Mouse (Mus musculus) liver, embryonic 14 days (tissue): ENCODE data around the gene Prr12. TPM values are rescaled to one million over a fixed set of nuclear protein-coding genes. Genes with fewer than 3 reads are reported as not detected.

Source experiments
- polyA plus RNA-seq: library from polyadenylated mRNA; depleted of rRNA; stranded (reverse); fragments of >200 nt; gene quantifications from 2 replicates; pipeline ENCODE4 v1.2.3, GENCODE M21; 2012; rRNA removed

Gene Prr12
- polyA plus RNA-seq: 1.9 and 2.5 TPM in 2 replicates

DNA sequence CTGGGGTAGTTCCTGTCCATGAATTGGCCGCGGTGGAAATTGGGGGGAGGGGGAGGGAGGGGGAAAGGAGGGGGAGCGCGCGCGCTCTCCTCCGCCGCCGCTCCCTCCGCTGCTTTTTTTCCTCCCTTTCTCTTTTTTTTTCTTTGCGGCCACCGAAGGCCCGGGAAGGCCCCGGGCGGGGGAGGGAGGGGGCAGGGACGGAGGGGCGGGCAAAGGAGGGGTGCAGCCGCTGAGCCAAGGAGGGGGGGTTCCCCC is at the start of gene Prr12:
Gene Prr12, minus strand, starts transcription at position 20 of the 255 bp plus-strand sequence.

DNA sequence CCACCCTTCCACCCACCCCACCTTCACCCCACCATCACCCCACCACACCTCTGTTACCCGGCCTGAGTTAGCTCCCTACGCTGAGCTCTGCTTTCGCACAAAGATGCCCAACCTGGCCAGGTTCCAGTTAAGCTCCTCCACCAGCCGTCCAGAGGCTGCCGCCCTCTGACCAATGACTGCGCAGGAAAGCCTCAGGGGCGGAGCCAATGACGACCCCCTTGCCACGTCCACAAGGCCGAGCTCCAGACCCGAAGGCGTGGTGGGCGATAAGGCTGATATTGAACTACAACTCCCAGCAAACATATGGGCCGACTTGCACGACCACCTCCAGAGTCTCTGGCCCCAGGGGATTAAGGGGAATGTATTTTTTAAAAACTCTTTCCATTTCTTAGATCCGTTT is 39.4 kb upstream of the Prr12 start, which contains the start of gene Rcn3:
Gene Rcn3, minus strand, starts transcription at position 174 of the 400 bp plus-strand sequence.

DNA sequence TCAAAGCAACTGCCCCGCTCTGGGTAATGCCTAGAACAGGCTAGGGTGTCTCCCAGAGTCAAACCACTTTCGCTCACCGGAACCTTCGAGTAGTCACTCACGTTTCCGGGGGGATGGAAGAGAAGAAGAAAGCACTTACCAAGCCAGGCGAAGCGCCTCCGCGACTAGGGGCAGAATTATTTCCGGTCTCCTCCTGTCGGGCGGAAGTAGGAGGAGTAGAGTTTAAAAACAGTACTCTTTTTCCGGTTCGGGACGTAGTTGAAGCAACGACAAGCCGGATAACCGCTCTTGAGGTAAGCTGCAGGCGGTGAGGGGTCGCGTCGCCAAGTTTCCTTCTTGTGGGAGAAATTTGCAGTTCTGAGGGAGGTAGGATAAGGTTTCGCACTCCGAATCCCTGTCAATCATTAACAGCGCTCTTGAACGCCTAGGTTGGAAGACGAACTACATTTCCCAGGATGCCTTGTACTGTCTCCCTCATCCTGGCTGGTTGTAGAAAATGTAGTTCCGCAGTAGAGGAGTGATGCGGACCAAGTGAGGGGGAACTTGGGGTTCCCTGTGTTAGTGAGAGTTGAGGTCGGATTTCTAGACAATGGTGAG is 9.7 kb upstream of the Prr12 start, which contains the start of the genes Nosip and Prrg2:
Gene Nosip, plus strand, starts transcription at position 191 of the 597 bp plus-strand sequence.
Gene Prrg2, minus strand, starts transcription at position 439 of the 597 bp plus-strand sequence.

DNA sequence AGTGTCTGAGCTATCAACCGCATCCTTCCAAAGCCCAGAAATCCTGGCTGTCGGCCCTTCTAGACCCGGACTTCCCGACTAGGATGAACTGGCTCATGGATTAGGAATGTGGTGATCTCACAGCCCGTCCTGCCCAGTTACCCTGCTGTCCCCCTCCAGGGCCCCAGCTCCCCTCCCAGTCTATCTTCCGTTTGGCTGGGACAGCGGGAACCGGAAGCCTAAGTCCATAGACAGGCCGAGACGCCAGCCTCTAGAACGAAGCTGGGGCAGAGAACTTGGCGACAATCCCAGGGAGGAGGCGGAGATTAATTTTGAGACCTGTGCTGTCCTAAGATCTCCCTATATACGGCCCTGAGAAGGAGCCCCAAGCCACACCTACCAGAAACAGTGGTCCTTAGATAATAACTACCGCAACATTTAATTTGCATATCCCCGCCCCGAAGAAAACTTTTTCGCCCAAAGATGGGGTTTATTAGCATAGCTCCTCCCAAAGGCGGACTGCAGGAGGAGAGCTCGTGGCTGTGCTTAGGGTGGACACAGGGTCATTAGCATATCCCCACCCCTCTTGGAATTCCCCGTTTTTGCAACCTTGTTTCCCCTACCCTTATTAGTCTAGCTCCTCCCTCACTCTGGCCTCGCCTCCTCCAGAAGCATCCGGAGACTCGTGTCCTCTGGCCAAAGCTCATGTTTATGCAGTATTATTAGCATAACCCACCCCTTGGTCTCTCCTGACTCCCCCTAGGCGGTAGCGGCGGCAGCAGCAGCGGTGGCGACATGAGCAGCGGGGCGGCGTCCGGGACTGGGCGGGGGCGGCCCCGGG is 35.2 kb downstream of the Prr12 start, which contains the start of gene Rras:
Gene Rras, plus strand, starts transcription at position 720 of the 820 bp plus-strand sequence.

DNA sequence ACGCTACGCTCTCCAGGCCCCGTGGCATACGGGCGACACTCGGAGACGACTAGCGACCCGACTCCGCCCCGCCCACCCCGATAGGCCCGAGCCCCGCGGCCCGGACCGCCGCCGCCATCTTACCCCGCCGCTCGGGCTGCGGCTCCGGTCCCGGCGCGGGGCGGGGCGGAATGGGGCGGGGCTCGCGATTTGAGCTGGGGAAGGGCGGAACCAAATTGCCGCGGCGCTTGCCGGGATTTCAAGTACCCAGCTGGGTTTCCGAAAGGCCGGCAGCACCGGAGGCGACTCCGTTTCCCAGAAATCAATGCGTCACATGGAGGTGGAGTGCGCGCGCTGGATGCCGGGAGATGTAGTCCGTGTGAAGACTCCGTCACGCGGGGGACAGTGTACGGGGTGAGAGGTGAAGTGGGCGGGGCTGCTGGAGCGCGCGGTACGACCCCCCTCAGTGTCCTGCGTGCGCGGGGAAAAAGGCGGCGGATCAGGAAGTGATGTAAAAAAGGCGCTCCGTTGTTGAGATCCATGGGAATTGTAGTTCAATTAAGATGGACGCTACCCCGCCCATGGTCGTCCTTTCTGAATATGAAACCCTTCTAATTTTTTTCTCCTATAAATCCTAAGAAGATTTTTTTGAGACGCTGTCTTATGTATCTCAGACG is 36.6 kb downstream of the Prr12 start, which contains the start of gene Scaf1:
Gene Scaf1, minus strand, starts transcription at position 407 of the 656 bp plus-strand sequence.

DNA sequence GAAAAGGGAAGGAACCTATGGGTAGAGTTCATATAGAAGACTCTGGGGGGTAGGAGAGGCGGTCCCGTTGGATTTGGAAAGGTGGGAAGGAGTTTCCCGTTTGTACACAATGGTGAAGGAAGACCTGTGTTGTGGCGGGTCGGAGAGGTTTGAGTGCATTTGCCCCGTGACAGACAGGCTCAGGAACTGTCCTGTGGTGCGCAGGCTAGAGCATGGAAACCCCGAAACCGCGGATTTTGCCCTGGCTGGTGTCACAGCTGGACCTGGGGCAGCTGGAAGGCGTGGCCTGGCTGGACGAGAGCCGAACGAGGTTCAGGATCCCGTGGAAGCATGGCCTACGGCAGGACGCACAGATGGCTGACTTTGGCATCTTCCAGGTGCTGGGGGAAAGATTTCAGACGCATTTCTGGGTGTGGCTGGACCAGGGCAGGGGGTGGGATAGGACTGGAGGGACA is 54.2 kb downstream of the Prr12 start, which contains the start of gene Bcl2l12:
Gene Bcl2l12, minus strand, starts transcription at position 212 of the 455 bp plus-strand sequence.

DNA sequence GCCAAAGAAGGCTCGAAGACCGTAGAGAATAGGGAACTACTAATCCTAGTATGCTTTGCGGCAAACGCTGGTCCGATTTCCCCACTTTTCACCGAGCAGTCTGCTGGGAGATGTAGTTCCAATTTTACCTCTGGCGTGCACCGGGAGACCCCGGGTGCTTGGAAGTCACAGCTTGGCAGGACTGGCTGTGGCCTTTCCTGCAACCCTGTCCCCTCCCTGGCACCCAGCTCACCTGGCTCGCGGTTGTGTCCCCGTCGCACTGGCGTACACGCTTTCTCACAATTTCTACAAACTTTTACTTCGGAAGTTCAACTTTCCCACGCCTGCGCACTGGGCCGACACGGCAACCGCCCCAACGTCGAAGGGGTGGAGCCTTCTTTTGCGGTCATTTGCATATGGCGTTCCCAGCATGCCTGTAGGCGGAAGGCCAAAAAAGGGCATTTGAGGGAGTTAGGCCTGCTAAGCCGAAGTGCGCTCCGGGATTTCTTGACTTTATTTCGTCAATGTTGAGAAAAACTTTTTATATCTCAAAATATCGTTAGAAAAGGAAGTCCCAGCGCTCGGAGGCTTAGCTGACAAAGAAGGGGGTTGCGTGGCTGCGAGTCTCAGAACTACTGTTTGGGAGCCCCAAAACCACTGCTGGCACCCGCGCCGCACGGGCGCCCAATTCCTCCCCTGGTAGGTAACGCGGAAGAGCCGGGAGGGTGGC is 55.3 kb downstream of the Prr12 start, which contains the start of gene Irf3:
Gene Irf3, plus strand, starts transcription at position 418 of the 709 bp plus-strand sequence.

DNA sequence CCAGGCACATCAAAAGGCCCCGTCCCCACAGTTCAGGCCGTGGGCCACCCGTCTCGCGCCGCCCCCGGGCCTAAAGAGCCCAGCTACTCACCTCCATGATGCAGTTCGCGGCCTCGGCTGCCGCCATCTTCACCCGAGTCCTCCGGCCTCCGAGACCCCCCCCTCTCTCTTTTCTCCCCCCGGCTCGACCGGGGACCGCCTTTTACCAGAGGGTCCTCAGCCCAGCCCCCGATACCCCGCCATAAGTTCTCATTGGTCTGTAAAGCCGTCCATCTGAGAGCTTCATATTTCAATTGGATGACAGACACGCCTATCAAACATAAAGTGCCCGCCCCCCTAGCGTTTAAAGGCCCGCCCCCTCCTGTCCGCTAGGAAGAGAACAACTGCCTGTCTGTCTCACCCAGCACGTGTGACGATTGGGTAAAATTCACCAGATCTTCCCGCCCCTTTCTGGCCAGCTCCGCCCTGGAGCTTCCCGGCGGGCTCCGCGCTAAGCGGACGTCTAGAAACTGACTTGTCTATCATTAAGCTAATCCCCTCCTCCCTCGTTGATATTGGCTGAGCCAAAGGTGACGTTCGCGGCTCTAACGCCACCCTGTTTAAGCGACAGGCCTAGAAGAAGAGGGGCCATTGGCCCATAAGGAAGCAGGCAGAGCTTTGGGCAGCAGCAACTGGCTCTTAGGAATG is 66.3 kb downstream of the Prr12 start, which contains the start of gene Prmt1:
Gene Prmt1, minus strand, starts transcription at position 377 of the 687 bp plus-strand sequence.

Other genes with a start within 250 kb of the Prr12 start
- gene Nup62, start 236.8 kb downstream of the Prr12 start, polyA plus RNA-seq: 41.2 and 48.8 TPM in 2 replicates
- 0.40 and 0.41 TPM in 2 replicates for gene Il4i1, start 236.5 kb downstream of the Prr12 start, polyA plus RNA-seq
- gene Atf5, start 236.2 kb downstream of the Prr12 start, polyA plus RNA-seq: 27.2 and 29.9 TPM in 2 replicates
- 22.9 and 23.0 TPM in 2 replicates for gene Akt1s1, start 203.9 kb downstream of the Prr12 start, polyA plus RNA-seq
- gene Tbc1d17, start 203.8 kb downstream of the Prr12 start, polyA plus RNA-seq: 14.0 and 15.9 TPM in 2 replicates
- gene Pnkp, start 195.7 kb downstream of the Prr12 start, polyA plus RNA-seq: 13.6 and 14.4 TPM in 2 replicates
- 43.8 and 45.4 TPM in 2 replicates for gene Ptov1, start 183.1 kb downstream of the Prr12 start, polyA plus RNA-seq
- 25.1 and 29.4 TPM in 2 replicates for gene Med25, start 160.2 kb downstream of the Prr12 start, polyA plus RNA-seq
- gene Fuz, start 156.8 kb downstream of the Prr12 start, polyA plus RNA-seq: 4.5 and 5.3 TPM in 2 replicates
- gene Ap2a1, start 123.4 kb downstream of the Prr12 start, polyA plus RNA-seq: 59.2 and 68.7 TPM in 2 replicates
- 0.10 TPM in 1 of 2 replicates, not detected in the other for gene Tsks, start 109.7 kb downstream of the Prr12 start, polyA plus RNA-seq
- gene Cpt1c, start 78.0 kb downstream of the Prr12 start, polyA plus RNA-seq: 1.8 and 2.3 TPM in 2 replicates
- 163 and 176 TPM in 2 replicates for gene Prmt1, start 66.3 kb downstream of the Prr12 start, polyA plus RNA-seq
- 38.0 and 41.0 TPM in 2 replicates for gene Irf3, start 55.2 kb downstream of the Prr12 start, polyA plus RNA-seq
- gene Bcl2l12, start 54.2 kb downstream of the Prr12 start, polyA plus RNA-seq: 10.2 and 11.7 TPM in 2 replicates
- 15.6 and 17.5 TPM in 2 replicates for gene Scaf1, start 36.5 kb downstream of the Prr12 start, polyA plus RNA-seq
- 15.6 and 17.7 TPM in 2 replicates for gene Rras, start 34.9 kb downstream of the Prr12 start, polyA plus RNA-seq
- 26.5 and 28.7 TPM in 2 replicates for gene Nosip, start 9.5 kb upstream of the Prr12 start, polyA plus RNA-seq
- 7.1 and 7.9 TPM in 2 replicates for gene Prrg2, start 9.8 kb upstream of the Prr12 start, polyA plus RNA-seq
- 18.0 and 23.0 TPM in 2 replicates for gene Rcn3, start 39.3 kb upstream of the Prr12 start, polyA plus RNA-seq
- 15.3 and 17.0 TPM in 2 replicates for gene Fcgrt, start 51.0 kb upstream of the Prr12 start, polyA plus RNA-seq
- 329 and 425 TPM in 2 replicates for gene Rps11, start 71.6 kb upstream of the Prr12 start, polyA plus RNA-seq
- gene Rpl13a, start 75.9 kb upstream of the Prr12 start, polyA plus RNA-seq: 824 and 978 TPM in 2 replicates
- 0.03 and 0.05 TPM in 2 replicates for gene Gm45713, start 83.3 kb upstream of the Prr12 start, polyA plus RNA-seq
- 11.3 and 12.1 TPM in 2 replicates for gene Flt3l, start 83.6 kb upstream of the Prr12 start, polyA plus RNA-seq
- gene Pih1d1, start 101.4 kb upstream of the Prr12 start, polyA plus RNA-seq: 33.3 and 38.1 TPM in 2 replicates
- gene Aldh16a1, start 101.7 kb upstream of the Prr12 start, polyA plus RNA-seq: 14.6 and 17.2 TPM in 2 replicates
- 0.02 TPM in 1 of 2 replicates, not detected in the other for gene Slc17a7, start 111.1 kb upstream of the Prr12 start, polyA plus RNA-seq
- gene Gfy, start 126.7 kb upstream of the Prr12 start, polyA plus RNA-seq: not detected in 2 replicates
- gene Pth2, start 128.1 kb upstream of the Prr12 start, polyA plus RNA-seq: not detected in 2 replicates
- gene Ccdc155, start 152.0 kb upstream of the Prr12 start, polyA plus RNA-seq: 0.03 and 0.07 TPM in 2 replicates
- gene Dkkl1, start 159.3 kb upstream of the Prr12 start, polyA plus RNA-seq: 1.0 and 1.5 TPM in 2 replicates
- gene Tead2, start 162.9 kb upstream of the Prr12 start, polyA plus RNA-seq: 9.4 and 12.0 TPM in 2 replicates
- gene Cd37, start 186.2 kb upstream of the Prr12 start, polyA plus RNA-seq: 8.7 and 11.7 TPM in 2 replicates
- 0.01 and 0.03 TPM in 2 replicates for gene Slc6a16, start 188.2 kb upstream of the Prr12 start, polyA plus RNA-seq
- gene Slc6a21, start 224.6 kb upstream of the Prr12 start, polyA plus RNA-seq: not detected in 2 replicates